Mouse (Mus musculus) liver, embryonic 16.5 days (tissue): ENCODE data around the gene Ptov1. TPM values are rescaled to one million over a fixed set of nuclear protein-coding genes. Genes with fewer than 3 reads are reported as not detected.

ENCODE experiments used
- ATAC-seq: fragments of 200-750 bp; cut with Nextera tagmentation; 2 replicates; pipeline ENCODE4 v1.8.0; 2017; ENCODE audit warnings: low read depth, mild to moderate bottlenecking, moderate number of reproducible peaks, moderate library complexity
- H3K27ac ChIP-seq: fragments of 300-500 bp; sonication (generic); 2 replicates; pipeline ENCODE4 v1.5.1; 2014; ENCODE audit warnings: mild to moderate bottlenecking, low read length
- H3K27me3 ChIP-seq: fragments of 300-500 bp; sonication (generic); 2 replicates; pipeline ENCODE4 v1.6.1; 2014; ENCODE audit warnings: low read depth, low read length, mixed read lengths; ENCODE audit not compliant: control insufficient read depth, insufficient read depth
- H3K36me3 ChIP-seq: fragments of 300-500 bp; sonication (generic); 2 replicates; pipeline ENCODE4 v1.6.1; 2014; ENCODE audit warnings: mild to moderate bottlenecking; ENCODE audit not compliant: control insufficient read depth, insufficient read depth
- H3K4me1 ChIP-seq: fragments of 300-500 bp; sonication (generic); 2 replicates; pipeline ENCODE4 v1.6.1; 2014; ENCODE audit warnings: low read depth, low read length, mixed read lengths; ENCODE audit not compliant: control insufficient read depth
- H3K4me2 ChIP-seq: fragments of 300-500 bp; sonication (generic); 2 replicates; pipeline ENCODE4 v1.6.1; 2014; ENCODE audit warnings: low read depth, low read length, mixed read lengths
- H3K4me3 ChIP-seq: fragments of 300-500 bp; sonication (generic); 2 replicates; pipeline ENCODE4 v1.5.1; 2014; ENCODE audit warnings: low read depth, mild to moderate bottlenecking, low read length
- H3K9ac ChIP-seq: fragments of 300-500 bp; sonication (generic); 2 replicates; pipeline ENCODE4 v1.6.1; 2014; ENCODE audit warnings: low read depth, low read length
- H3K9me3 ChIP-seq: fragments of 300-500 bp; sonication (generic); replicated peaks from 2 replicates; pipeline ENCODE4 v1.6.1; 2016; ENCODE audit warnings: low read length; ENCODE audit not compliant: control insufficient read depth
- WGBS: fragments of 180-500 bp; shearing (Covaris S2); extraction: QIAGEN DNeasy Blood & Tissue Kit; methylation state at CpG from one replicate; pipeline ENCODE4 v1.1.7; 2014; ENCODE audit not compliant: insufficient replicate concordance; 5-methylcytosine and 5-hydroxymethylcytosine counted together
- polyA plus RNA-seq: library from polyadenylated mRNA; unstranded; fragments of >200 nt; fragmentation: Nextera tagmentation; extraction: Ambion mirVana; gene quantifications from 2 replicates; pipeline ENCODE4 v1.2.1, GENCODE M21; 2015

The Ptov1 gene
- polyA plus RNA-seq, 1 experiment from 2014 or later = 43.4 TPM

DNA sequence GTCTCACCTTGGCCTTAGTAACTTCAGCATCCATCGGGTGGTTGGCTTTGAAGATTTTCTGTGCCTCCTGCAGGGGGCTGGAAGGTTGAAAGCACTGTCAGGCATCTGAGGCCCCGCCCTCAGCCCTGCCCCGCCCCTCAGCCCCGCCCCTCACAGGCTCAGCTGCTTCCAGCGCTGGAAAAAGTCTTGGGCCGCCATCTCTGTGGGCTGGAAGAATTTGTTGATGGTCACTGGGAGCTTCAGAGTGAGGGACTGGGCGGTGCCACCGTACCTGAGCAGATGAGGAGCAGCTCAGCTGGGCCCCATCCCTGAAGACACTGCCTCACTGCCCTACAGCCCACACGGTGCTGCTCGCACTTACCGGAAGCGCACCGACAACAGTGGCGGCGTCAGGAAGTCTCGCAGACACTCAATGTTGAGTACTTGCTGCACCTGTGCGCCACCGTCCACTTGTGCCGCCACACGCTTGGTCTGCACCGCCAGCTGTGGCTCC, 31.7 kb upstream of the Ptov1 start:
- Histone ChIP-seq H3K4me3 (peak overlapping the region; percentile 33), H3K9me3 (no peaks in the 10 kb centered on the region), H3K27me3 (no peaks in the 10 kb centered on the region), H3K36me3 (peaks cover 57% of the 10 kb centered on the region), H3K4me2 (peak overlapping the region; percentile 24), H3K27ac (no peak overlapping the region), H3K4me1 (peaks cover 41% of the 10 kb centered on the region), H3K9ac (no peak overlapping the region)
- peak; percentile 54 for ATAC-seq
- 21% methylated on average over 21 of the region's 21 CpGs for whole genome bisulfite sequencing

DNA sequence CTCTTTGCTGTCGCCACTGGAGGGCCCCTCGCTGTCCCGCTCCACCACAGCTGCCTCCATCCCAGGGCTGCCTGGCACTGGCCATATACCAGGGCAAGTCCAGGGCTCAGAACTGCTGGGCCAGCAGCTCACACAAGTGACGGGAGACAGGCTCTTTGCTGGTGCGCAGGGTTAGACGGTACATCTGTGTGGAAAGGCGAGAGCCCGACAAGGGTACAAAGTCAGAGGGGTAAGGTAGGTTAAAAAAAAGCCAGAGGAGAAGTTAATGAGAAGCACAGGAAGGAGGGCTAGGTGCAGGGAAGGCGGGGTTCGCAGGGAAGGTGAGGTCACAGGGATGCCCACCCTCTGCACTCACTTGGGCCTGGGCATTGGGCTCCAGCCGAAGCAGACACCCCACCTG, 31.0 kb upstream of the Ptov1 start:
- no peaks in the 10 kb centered on the region for H3K27me3 ChIP-seq
- 89% methylated on average over 11 of the region's 11 CpGs for WGBS
- no peaks in the 10 kb centered on the region for H3K9me3 ChIP-seq
- H3K9ac ChIP-seq = no peak overlapping the region
- ATAC-seq = no peak
- no peak overlapping the region for H3K27ac ChIP-seq
- H3K4me3 ChIP-seq = no peak overlapping the region
- H3K4me2 ChIP-seq = no peak overlapping the region
- H3K4me1 ChIP-seq = peaks cover 46% of the 10 kb centered on the region
- H3K36me3 ChIP-seq = peaks cover 51% of the 10 kb centered on the region

GRCm38 (mm10) chr7:44898607-44899006, 29.0 kb upstream of the Ptov1 start:
- peak; percentile 35 for ATAC-seq
- peak overlapping the region; percentile 37; the same call in 1 of the 2 replicates for H3K27ac ChIP-seq
- no peaks in the 10 kb centered on the region for H3K27me3 ChIP-seq
- H3K9ac ChIP-seq = no peak overlapping the region
- 0 out of 2 replicates have a peak overlapping the region, but pooled peaks have one; percentile 24 for H3K4me2 ChIP-seq
- peaks cover 50% of the 10 kb centered on the region for H3K4me1 ChIP-seq
- H3K36me3 ChIP-seq = peaks cover 32% of the 10 kb centered on the region
- no peak overlapping the region for H3K4me3 ChIP-seq
- 39% methylated on average over 19 of the region's 19 CpGs for WGBS
- H3K9me3 ChIP-seq = no peaks in the 10 kb centered on the region

- H3K27ac ChIP-seq = peak overlapping the region; percentile 34
- peak overlapping the region; percentile 54 for H3K9ac ChIP-seq
- H3K4me3 ChIP-seq = peak overlapping the region; percentile 69
- peak overlapping the region; percentile 83 for H3K4me2 ChIP-seq
- ATAC-seq = no peak
- WGBS = 34% methylated on average over 10 of the region's 10 CpGs
- H3K9me3 ChIP-seq = no peaks in the 10 kb centered on the region
- no peaks in the 10 kb centered on the region for H3K27me3 ChIP-seq
- H3K36me3 ChIP-seq = peaks cover 19% of the 10 kb centered on the region
- peaks cover 49% of the 10 kb centered on the region for H3K4me1 ChIP-seq
These were observed 26.9 kb upstream of the Ptov1 start for GRCm38 (mm10) chr7:44896499-44896898.

DNA sequence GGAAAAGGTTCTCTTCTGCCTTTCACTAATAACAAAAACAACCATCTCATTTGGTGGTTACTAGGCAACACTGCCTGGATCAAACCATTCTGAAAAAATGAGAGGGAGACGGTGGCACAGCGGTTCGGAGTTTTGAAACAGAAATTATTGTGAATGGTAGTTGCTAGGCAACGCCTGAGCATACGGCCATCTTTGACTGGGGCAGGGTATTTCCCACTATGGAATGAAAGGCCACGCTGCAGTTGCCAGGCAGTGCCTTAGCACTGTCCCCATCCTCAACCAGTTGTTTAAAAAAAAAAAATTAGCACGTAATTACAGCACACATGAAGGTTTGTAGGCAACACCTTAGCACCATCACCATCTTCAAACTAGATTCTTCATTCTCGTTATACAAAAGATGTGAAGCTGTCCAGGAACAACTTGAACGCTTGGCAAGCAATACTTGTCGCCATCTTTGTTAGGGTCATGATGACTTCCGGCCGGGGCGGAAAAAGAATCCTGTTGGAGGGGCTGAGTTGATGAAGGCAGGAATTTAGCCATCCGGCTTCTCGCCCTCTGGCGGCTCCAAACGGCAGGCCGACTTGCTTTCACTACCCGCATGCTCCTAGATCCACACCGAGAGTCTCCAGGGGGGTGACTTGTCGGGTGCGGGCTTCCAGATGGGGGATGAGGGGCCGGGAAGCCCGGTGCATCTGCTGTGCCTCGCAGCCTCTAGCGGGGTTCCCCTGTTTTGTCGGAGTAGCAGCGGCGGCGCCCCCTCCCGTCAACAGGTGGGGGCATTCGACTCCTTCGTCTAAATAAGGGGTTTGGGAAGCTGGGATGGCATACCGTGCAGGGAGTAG, 26.2 kb upstream of the Ptov1 start, which contains the start of gene Fuz:
TSS of gene Fuz (plus strand) at position 487 of the 842 bp plus-strand sequence.
- H3K27me3 ChIP-seq = no peaks in the 10 kb centered on the region
- H3K9me3 ChIP-seq = no peaks in the 10 kb centered on the region
- peak within 1 kb of the TSS; percentile 83 for H3K4me2 ChIP-seq
- H3K27ac ChIP-seq = peak within 1 kb of the TSS; percentile 34
- peak within 1 kb of the TSS; percentile 69 for H3K4me3 ChIP-seq
- H3K36me3 ChIP-seq = peaks cover 18% of the 10 kb centered on the region
- WGBS = 2% methylated on average over 34 of the region's 34 CpGs
- peaks cover 49% of the 10 kb centered on the region for H3K4me1 ChIP-seq
- H3K9ac ChIP-seq = peak within 1 kb of the TSS; percentile 54
- peak; percentile 20 for ATAC-seq

DNA sequence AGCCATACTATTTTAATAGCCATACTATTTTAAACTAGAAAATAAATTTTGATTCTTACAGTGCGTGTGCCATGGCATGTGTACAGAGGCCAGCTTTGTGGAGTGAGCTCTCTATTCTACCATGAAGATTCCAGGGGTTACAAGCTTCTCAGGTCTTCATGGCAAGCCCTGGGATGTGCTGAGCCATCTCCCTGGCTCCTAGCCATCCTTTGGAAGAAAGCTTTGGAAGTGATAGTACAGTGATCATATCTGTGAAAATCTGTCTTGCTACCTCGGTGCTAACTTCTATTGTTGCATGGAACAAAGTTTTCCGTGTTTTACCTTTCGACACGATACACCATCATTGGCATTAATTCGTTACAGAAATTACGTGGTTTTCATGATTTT, 25.6 kb upstream of the Ptov1 start:
- H3K9me3 ChIP-seq = no peaks in the 10 kb centered on the region
- peaks cover 50% of the 10 kb centered on the region for H3K4me1 ChIP-seq
- peaks cover 12% of the 10 kb centered on the region for H3K36me3 ChIP-seq
- no peak for ATAC-seq
- H3K27ac ChIP-seq = no peak overlapping the region
- peak overlapping the region; percentile 69; the same call in 1 of the 2 replicates for H3K4me3 ChIP-seq
- 74% methylated on average over 7 of the region's 7 CpGs for WGBS
- peak overlapping the region; percentile 83 for H3K4me2 ChIP-seq
- no peak overlapping the region for H3K9ac ChIP-seq
- no peaks in the 10 kb centered on the region for H3K27me3 ChIP-seq

DNA sequence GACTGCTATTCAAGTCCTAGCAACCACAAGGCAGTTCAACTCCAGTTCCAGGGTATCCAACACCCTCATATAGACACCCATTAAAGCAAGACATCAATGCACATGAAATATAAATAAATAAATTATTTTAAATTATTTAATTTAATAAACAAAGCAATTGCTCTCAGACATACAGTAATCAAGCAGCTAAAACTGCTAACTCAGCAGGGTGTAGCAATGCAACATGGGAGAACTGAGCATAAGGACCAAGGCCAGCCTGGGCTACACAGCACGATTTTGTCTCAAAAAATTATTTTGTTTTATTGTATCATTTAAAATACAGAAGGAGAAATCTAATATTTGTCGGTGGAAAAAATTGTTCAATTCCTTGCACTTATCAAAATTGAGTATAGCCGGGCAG, 24.6 kb upstream of the Ptov1 start:
- H3K27me3 ChIP-seq = no peaks in the 10 kb centered on the region
- H3K4me3 ChIP-seq = no peak overlapping the region
- H3K27ac ChIP-seq = no peak overlapping the region
- WGBS = 70% methylated on average over 3 of the region's 3 CpGs
- peaks cover 2% of the 10 kb centered on the region for H3K36me3 ChIP-seq
- H3K9ac ChIP-seq = no peak overlapping the region
- H3K9me3 ChIP-seq = no peaks in the 10 kb centered on the region
- ATAC-seq = no peak
- peaks cover 50% of the 10 kb centered on the region for H3K4me1 ChIP-seq
- H3K4me2 ChIP-seq = no peak overlapping the region

DNA sequence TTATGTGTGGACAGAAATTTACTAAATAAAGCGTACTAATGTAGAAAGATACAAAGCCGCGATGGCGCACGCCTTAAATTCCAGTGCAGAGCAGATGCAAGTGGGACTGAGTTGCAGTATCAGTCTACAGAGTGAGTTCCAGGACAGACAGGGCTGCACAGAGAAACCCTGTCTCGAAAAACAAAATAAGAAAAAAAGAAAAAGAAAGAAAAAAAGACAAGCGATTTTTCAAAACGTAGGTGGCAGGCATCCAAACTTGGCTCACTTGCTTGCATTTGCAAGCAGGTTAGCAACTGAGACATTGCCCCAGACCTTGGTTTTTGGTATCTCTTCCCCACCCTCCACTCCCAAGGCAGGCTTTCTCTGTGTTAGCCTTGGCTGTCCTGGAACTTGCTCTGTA, 23.6 kb upstream of the Ptov1 start:
- Histone ChIP-seq H3K27me3 (no peaks in the 10 kb centered on the region), H3K4me1 (peaks cover 47% of the 10 kb centered on the region), H3K36me3 (no peaks in the 10 kb centered on the region; the same call in 1 of the 2 replicates), H3K9ac (no peak overlapping the region), H3K4me2 (peak overlapping the region; percentile 94; the same call in 1 of the 2 replicates), H3K27ac (no peak overlapping the region), H3K9me3 (no peaks in the 10 kb centered on the region), H3K4me3 (no peak overlapping the region; the same call in 1 of the 2 replicates)
- 47% methylated on average over 8 of the region's 8 CpGs for WGBS
- ATAC-seq = no peak
